ENCODE assay signal across 8 mouse cellular contexts in the genomic region with DNA sequence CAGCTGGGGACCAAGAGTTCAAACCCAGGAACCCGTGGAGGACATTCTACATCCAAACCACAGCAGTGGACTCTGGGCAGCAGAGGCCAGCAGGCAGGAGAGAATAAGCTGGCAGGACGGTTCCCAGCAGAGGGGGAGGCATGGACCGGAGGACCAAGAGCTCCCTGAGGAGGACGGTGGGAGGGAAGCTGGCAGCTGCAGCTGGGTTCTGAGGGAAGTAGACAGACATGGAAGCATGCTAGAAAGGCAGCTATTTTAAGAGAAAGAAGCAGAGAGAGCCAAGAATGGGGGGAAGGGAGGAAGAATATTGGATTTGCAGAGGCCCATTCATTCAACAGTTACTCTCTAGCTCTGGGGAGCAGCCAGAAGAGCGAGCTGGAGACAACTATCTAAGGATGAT. TPM values are rescaled to one million over a fixed set of nuclear protein-coding genes. Genes with fewer than 3 reads are reported as not detected.
DNase-seq lines count a peak whose midpoint lies in the region; ATAC-seq lines count a peak whose summit lies in the region.

No protein-coding gene starts in this region.

- H3K4me2 ChIP-seq in stomach, embryonic 16.5 days (ENCODE audit: low read depth, low read length): no peak overlapping the region

- H3K4me1 ChIP-seq in stomach, embryonic 16.5 days (ENCODE audit: control insufficient read depth, insufficient read depth, low read length): peaks cover 9% of the 10 kb centered on the region

- peak; percentile 71 for ATAC-seq in stomach, embryonic 16.5 days (ENCODE audit: insufficient read depth, low FRiP score)

- no peaks in the 10 kb centered on the region for H3K36me3 ChIP-seq in stomach, embryonic 16.5 days (ENCODE audit: control insufficient read depth, insufficient read depth, low read length)

- DNase-seq in adrenal gland, postnatal 14 days: peak; percentile 24
- DNase-seq in adrenal gland, adult 8-10 months: no peak
- DNase-seq in lung, postnatal 4 days: peak; percentile 15 to 58
- DNase-seq in lung, postnatal 25 days (ENCODE audit: low spot score): no peak
- DNase-seq in layer of hippocampus, adult 9-10 months (ENCODE audit: low spot score): peak; percentile 13
- DNase-seq in embryo, embryonic 9.5 days (ENCODE audit: extremely low spot score): no peak
- DNase-seq in thymus, postnatal 0 days (ENCODE audit: low spot score): no peak

- H3K4me3 ChIP-seq in stomach, embryonic 16.5 days (replicated peaks; ENCODE audit: low read length): no peak overlapping the region

- no peaks in the 10 kb centered on the region for H3K27me3 ChIP-seq in stomach, embryonic 16.5 days (ENCODE audit: control insufficient read depth, insufficient read depth, low read length)

- H3K9ac ChIP-seq in stomach, embryonic 16.5 days (ENCODE audit: low read length): no peak overlapping the region

- peak overlapping the region; percentile 17; the same call in 1 of the 2 replicates for H3K27ac ChIP-seq in stomach, embryonic 16.5 days (ENCODE audit: low read length)

- no peaks in the 10 kb centered on the region for H3K9me3 ChIP-seq in stomach, embryonic 16.5 days (replicated peaks; ENCODE audit: control insufficient read depth, low read length)

- 43% methylated on average over 5 of the region's 5 CpGs for WGBS in stomach, embryonic 16.5 days

RNA-seq across cellular contexts. Expression of a gene that starts 47.1 kb away (rescaled TPM):
- 39.8 and 46.4 TPM in 2 replicates for total RNA-seq in adrenal gland, postnatal 14 days (2021)
- total RNA-seq in adrenal gland, adult 8-10 months (2022): 10 to 100 TPM; 55.7 to 76.3 (median 61.3) TPM
- 15.7 and 17.4 TPM in 2 replicates for polyA plus RNA-seq in stomach, embryonic 16.5 days (2015; fragmentation: Nextera tagmentation; extraction: Ambion mirVana)
- polyA plus RNA-seq in thymus, postnatal 0 days (2015; fragmentation: Nextera tagmentation; extraction: Ambion mirVana): 22.9 and 25.1 TPM in 2 replicates

Comparison
In these comparisons a context has a peak if more than half of its experiments do, and no peak if none do; other contexts are left out.
1. DNase-seq: peak in adrenal gland, postnatal 14 days (single experiment), lung, postnatal 4 days (2 of 2) and layer of hippocampus, adult 9-10 months (single experiment); none in adrenal gland, adult 8-10 months (single experiment), lung, postnatal 25 days (single experiment), embryo, embryonic 9.5 days (single experiment) and thymus, postnatal 0 days (single experiment).